Mouse (Mus musculus) lung, postnatal 0 days (tissue): ENCODE measurements around the gene Runx2.

Experiments used
- CTCF ChIP-seq: IDR thresholded peaks from 2 replicates; pipeline ENCODE4 v1.5.1; 2016; ENCODE audit warnings: antibody characterized with exemption, mild to moderate bottlenecking
- EP300 ChIP-seq: IDR thresholded peaks from 2 replicates; pipeline ENCODE4 v1.6.1; 2016; ENCODE audit warnings: antibody characterized with exemption, mild to moderate bottlenecking, control low read depth

- TF ChIP-seq EP300 (no peak), CTCF (no peak)
Measured at GRCm38 (mm10) chr17:44564611-44565198, 249.9 kb downstream of the Runx2 start.
